Mouse (Mus musculus) spleen, adult 2 months (tissue): ENCODE measurements around the gene Sfrp5.

ENCODE experiments used
- CTCF ChIP-seq: fragments of 200-500 bp; IDR thresholded peaks from 2 replicates; pipeline ENCODE4 v1.5.1; 2011; ENCODE audit warnings: mild to moderate bottlenecking, inconsistent platforms; ENCODE audit not compliant: insufficient read depth, insufficient read length, insufficient replicate concordance; ENCODE audit errors: extremely low read depth
- POLR2A ChIP-seq: fragments of 200-500 bp; IDR thresholded peaks from 2 replicates; pipeline ENCODE4 v1.6.1; 2011; ENCODE audit warnings: low read depth, low read length, inconsistent platforms

GRCm38 (mm10) chr19:42198026-42198425 is 4.0 kb downstream of the Sfrp5 start:
- TF ChIP-seq CTCF (no peak), POLR2A (no peak)
